Mouse (Mus musculus) kidney, adult 11 months (tissue): ENCODE data around the gene H2afj.
A peak's percentile ranks its signal among the peaks of the same experiment; 100 is the strongest.

Experiments used
- DNase-seq: peaks from one replicate; pipeline ENCODE4 v3.0.0; 2022

Gene H2afj

GRCm38 (mm10) chr6:136806819-136807218 is 1.2 kb upstream of the H2afj start:
- DNase-seq = no peak

- no peak for DNase-seq
These were observed 540 bp upstream of the H2afj start for GRCm38 (mm10) chr6:136807395-136808013.

- no peak for DNase-seq
These were observed 595 bp downstream of the H2afj start for GRCm38 (mm10) chr6:136808631-136809046.

GRCm38 (mm10) chr6:136809077-136809476 is 1.0 kb downstream of the H2afj start:
- no peak for DNase-seq

GRCm38 (mm10) chr6:136809673-136810072 is 1.6 kb downstream of the H2afj start:
- DNase-seq = no peak

- peak; percentile 63 for DNase-seq
These were observed 3.2 kb downstream of the H2afj start for GRCm38 (mm10) chr6:136811196-136811595.

- no peak for DNase-seq
These were observed 5.1 kb downstream of the H2afj start for GRCm38 (mm10) chr6:136813117-136813516.

- DNase-seq = no peak
These were observed 7.3 kb downstream of the H2afj start for GRCm38 (mm10) chr6:136815381-136815780.

GRCm38 (mm10) chr6:136816826-136817225 is 8.8 kb downstream of the H2afj start:
- no peak for DNase-seq

GRCm38 (mm10) chr6:136817549-136817948 is 9.5 kb downstream of the H2afj start:
- DNase-seq = no peak

- no peak for DNase-seq
These were observed 12.3 kb downstream of the H2afj start for GRCm38 (mm10) chr6:136820381-136820780.

GRCm38 (mm10) chr6:136821086-136821485 is 13.0 kb downstream of the H2afj start:
- DNase-seq = no peak

GRCm38 (mm10) chr6:136824987-136825386 is 16.9 kb downstream of the H2afj start:
- DNase-seq = no peak

- DNase-seq = no peak
These were observed 19.1 kb downstream of the H2afj start for GRCm38 (mm10) chr6:136827116-136827515.

GRCm38 (mm10) chr6:136827516-136827880 is 19.5 kb downstream of the H2afj start, which contains the start of gene BC049715:
BC049715 (plus strand) TSS chr6:136827626.
- no peak for DNase-seq

- DNase-seq = peak; percentile 97
These were observed 20.0 kb downstream of the H2afj start, which contains the start of gene Wbp11 for GRCm38 (mm10) chr6:136827881-136828561. Wbp11 (minus strand) TSS chr6:136828233.

GRCm38 (mm10) chr6:136828681-136829080 is 20.6 kb downstream of the H2afj start:
- DNase-seq = no peak

- no peak for DNase-seq
These were observed 23.7 kb downstream of the H2afj start for GRCm38 (mm10) chr6:136831712-136832111.

GRCm38 (mm10) chr6:136835352-136835751 is 27.3 kb downstream of the H2afj start, which contains the start of gene Smco3:
Smco3 (minus strand) TSS chr6:136835452.
- DNase-seq = no peak

- no peak for DNase-seq
These were observed 29.3 kb downstream of the H2afj start for GRCm38 (mm10) chr6:136837323-136837722.

GRCm38 (mm10) chr6:136844903-136845302 is 36.9 kb downstream of the H2afj start:
- DNase-seq = no peak

GRCm38 (mm10) chr6:136845706-136846480 is 37.8 kb downstream of the H2afj start:
- no peak for DNase-seq

GRCm38 (mm10) chr6:136847267-136847666 is 39.2 kb downstream of the H2afj start:
- DNase-seq = no peak

GRCm38 (mm10) chr6:136847790-136848189 is 39.7 kb downstream of the H2afj start:
- DNase-seq = peak; percentile 43
